9 mouse cellular contexts compared by ENCODE assay signal in the genomic region with DNA sequence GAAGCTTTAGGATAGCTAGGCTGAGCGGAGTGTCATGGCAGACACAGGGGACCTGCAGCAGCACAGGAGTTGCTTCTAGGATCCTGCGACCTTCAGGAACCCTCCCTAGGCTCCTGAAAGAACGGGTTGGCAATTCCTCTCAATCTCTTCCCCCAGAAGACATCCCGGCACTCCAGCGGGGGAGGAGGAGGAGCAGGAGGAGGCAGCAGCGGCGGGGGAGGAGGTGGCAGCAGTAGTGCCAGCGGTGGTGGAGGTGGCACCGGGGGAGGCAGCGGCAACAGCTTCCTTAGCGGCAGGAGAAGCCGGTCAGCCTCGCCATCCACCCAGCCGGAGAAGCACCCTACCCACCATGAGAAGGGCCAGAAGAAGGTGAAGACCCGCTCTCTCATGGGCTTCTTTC. TPM values are rescaled to one million over a fixed set of nuclear protein-coding genes. Genes with fewer than 3 reads are reported as not detected.
DNase-seq lines count a peak whose midpoint lies in the region; ATAC-seq and TF ChIP-seq lines count a peak whose summit lies in the region.
"Had no signal": no experiment of that assay in that cellular context is flagged by ENCODE, and none has a peak within 500 bp of the region (broad histone marks: within the 10 kb centered on the region; RNA-seq: fewer than 3 reads in every experiment).

No protein-coding gene starts in this region.

- H3K27ac ChIP-seq in kidney, embryonic 15.5 days, result peak overlapping the region; percentile 66
- no peak overlapping the region for H3K27ac ChIP-seq in kidney, adult 2 months (ENCODE audit: insufficient read depth, low read depth, low read length)
- H3K27ac ChIP-seq in intestine, embryonic 16.5 days (ENCODE audit: low read length), result peak overlapping the region; percentile 28; the same call in 1 of the 2 replicates

- H3K4me3 ChIP-seq in kidney, embryonic 15.5 days (replicated peaks), result no peak overlapping the region
- H3K4me3 ChIP-seq in kidney, adult 2 months (ENCODE audit: insufficient read depth, low read depth, low read length), result no peak overlapping the region
- H3K4me3 ChIP-seq in intestine, embryonic 16.5 days (ENCODE audit: low read length), result no peak overlapping the region

- no peaks in the 10 kb centered on the region for H3K9me3 ChIP-seq in kidney, embryonic 15.5 days (replicated peaks)
- H3K9me3 ChIP-seq in intestine, embryonic 16.5 days (ENCODE audit: control insufficient read depth, low read length), result no peaks in the 10 kb centered on the region

- TF ChIP-seq CTCF in kidney, adult 2 months (conservative IDR thresholded peaks at IDR 0.05; ENCODE audit: insufficient read depth, insufficient read length, low read depth, low read length), result no peak

- no peak for ATAC-seq in kidney, embryonic 15.5 days (replicated peaks; ENCODE audit: low FRiP score)
- ATAC-seq in intestine, embryonic 16.5 days, result no peak

- H3K9ac ChIP-seq in kidney, embryonic 15.5 days, result no peak overlapping the region
- peak overlapping the region; percentile 24; the same call in 1 of the 2 replicates for H3K9ac ChIP-seq in intestine, embryonic 16.5 days (ENCODE audit: low read depth, low read length)

- peak; percentile 57 for DNase-seq in adrenal gland, postnatal 14 days
- DNase-seq in adrenal gland, postnatal 10 days, result no peak
- no peak for DNase-seq in kidney, adult 2 months
- DNase-seq in Muller cell, postnatal 12 days (ENCODE audit: inconsistent ontology term), result peak; percentile 11
- DNase-seq in embryo, embryonic 11 days, result no peak
- DNase-seq in urinary bladder, postnatal 4 days (ENCODE audit: low spot score in 2 of 2), result no peak
- DNase-seq: cerebellum, adult 9-11 months had no signal

- peaks cover 52% of the 10 kb centered on the region for H3K4me1 ChIP-seq in kidney, embryonic 15.5 days
- peaks cover 6% of the 10 kb centered on the region; the same call in 1 of the 2 replicates for H3K4me1 ChIP-seq in kidney, adult 2 months (ENCODE audit: control insufficient read depth, insufficient read depth, low read length)
- peaks cover 27% of the 10 kb centered on the region for H3K4me1 ChIP-seq in intestine, embryonic 16.5 days (ENCODE audit: control insufficient read depth, insufficient read depth, low read length)

- TF ChIP-seq POLR2A in kidney, adult 2 months (IDR thresholded peaks at IDR 0.05; ENCODE audit: low read depth, low read length), result no peak

- H3K27me3 ChIP-seq in kidney, embryonic 15.5 days, result no peaks in the 10 kb centered on the region
- no peaks in the 10 kb centered on the region for H3K27me3 ChIP-seq in kidney, adult 2 months (replicated peaks; ENCODE audit: control insufficient read depth, insufficient read depth, low read length)
- no peaks in the 10 kb centered on the region for H3K27me3 ChIP-seq in intestine, embryonic 16.5 days (replicated peaks; ENCODE audit: control insufficient read depth, insufficient read depth, low read length)

- peaks cover 91% of the 10 kb centered on the region for H3K36me3 ChIP-seq in kidney, embryonic 15.5 days
- H3K36me3 ChIP-seq in kidney, adult 2 months (ENCODE audit: control insufficient read depth, insufficient read depth, low read length), result peaks cover under 1% of the 10 kb centered on the region
- peaks cover 32% of the 10 kb centered on the region for H3K36me3 ChIP-seq in intestine, embryonic 16.5 days (ENCODE audit: control insufficient read depth, insufficient read depth, low read length)

- peak overlapping the region; percentile 19; the same call in 1 of the 2 replicates for H3K4me2 ChIP-seq in kidney, embryonic 15.5 days
- H3K4me2 ChIP-seq in intestine, embryonic 16.5 days (ENCODE audit: low read depth, low read length), result no peak overlapping the region

- 48% methylated on average over 15 of the region's 15 CpGs for WGBS in kidney, embryonic 15.5 days
- WGBS in kidney, adult 2 months, result 62% methylated on average over 15 of the region's 15 CpGs
- 62% methylated on average over 15 of the region's 15 CpGs for WGBS in intestine, embryonic 16.5 days

RNA-seq across cellular contexts. Expression of a gene that starts 6.1 kb away (rescaled TPM):
- 37.0 and 45.2 TPM in 2 replicates for total RNA-seq in adrenal gland, postnatal 14 days (2021)
- total RNA-seq in adrenal gland, postnatal 10 days (2021), result 10 to 100 TPM; 36.1 to 48.2 TPM
- 2.8 and 3.9 TPM in 2 replicates for polyA plus RNA-seq in kidney, embryonic 15.5 days (2015; fragmentation: Nextera tagmentation; extraction: Ambion mirVana)
- 36.6 and 40.4 TPM in 2 replicates for polyA plus RNA-seq in kidney, adult 2 months (2012; rRNA removed)
- polyA plus RNA-seq in intestine, embryonic 16.5 days (2015; fragmentation: Nextera tagmentation; extraction: Ambion mirVana), result 2.2 and 2.6 TPM in 2 replicates

RNA-seq across cellular contexts. Expression of a gene that starts 16.4 kb away (rescaled TPM):
- total RNA-seq in adrenal gland, postnatal 14 days (2021), result 277 and 297 TPM in 2 replicates
- total RNA-seq in adrenal gland, postnatal 10 days (2021), result 100 to 1,000 TPM; 260 to 277 TPM
- 41.2 and 42.7 TPM in 2 replicates for polyA plus RNA-seq in kidney, embryonic 15.5 days (2015; fragmentation: Nextera tagmentation; extraction: Ambion mirVana)
- 139 and 149 TPM in 2 replicates for polyA plus RNA-seq in kidney, adult 2 months (2012; rRNA removed)
- polyA plus RNA-seq in intestine, embryonic 16.5 days (2015; fragmentation: Nextera tagmentation; extraction: Ambion mirVana), result 120 and 135 TPM in 2 replicates

RNA-seq across cellular contexts. Expression of a gene that starts 31.0 kb away (rescaled TPM):
- 28.1 and 32.6 TPM in 2 replicates for total RNA-seq in adrenal gland, postnatal 14 days (2021)
- total RNA-seq in adrenal gland, postnatal 10 days (2021), result 10 to 100 TPM; 29.7 to 41.0 TPM
- polyA plus RNA-seq in kidney, embryonic 15.5 days (2015; fragmentation: Nextera tagmentation; extraction: Ambion mirVana), result 13.2 and 16.6 TPM in 2 replicates
- 53.9 and 56.5 TPM in 2 replicates for polyA plus RNA-seq in kidney, adult 2 months (2012; rRNA removed)
- polyA plus RNA-seq in intestine, embryonic 16.5 days (2015; fragmentation: Nextera tagmentation; extraction: Ambion mirVana), result 11.9 and 12.1 TPM in 2 replicates

RNA-seq across cellular contexts. Expression of a gene that starts 33.9 kb away (rescaled TPM):
- total RNA-seq in adrenal gland, postnatal 14 days (2021), result 216 and 225 TPM in 2 replicates
- 100 to 1,000 TPM; 231 to 234 TPM for total RNA-seq in adrenal gland, postnatal 10 days (2021)
- polyA plus RNA-seq in kidney, embryonic 15.5 days (2015; fragmentation: Nextera tagmentation; extraction: Ambion mirVana), result 475 and 488 TPM in 2 replicates
- polyA plus RNA-seq in kidney, adult 2 months (2012; rRNA removed), result 397 and 399 TPM in 2 replicates
- 419 and 429 TPM in 2 replicates for polyA plus RNA-seq in intestine, embryonic 16.5 days (2015; fragmentation: Nextera tagmentation; extraction: Ambion mirVana)

RNA-seq across cellular contexts. Expression of a gene that starts 39.8 kb away (rescaled TPM):
- total RNA-seq in adrenal gland, postnatal 14 days (2021), result 6.3 and 6.4 TPM in 2 replicates
- 1 to 10 TPM; 3.5 to 5.1 TPM for total RNA-seq in adrenal gland, postnatal 10 days (2021)
- polyA plus RNA-seq in kidney, embryonic 15.5 days (2015; fragmentation: Nextera tagmentation; extraction: Ambion mirVana), result 4.3 and 5.1 TPM in 2 replicates
- 0.86 and 1.2 TPM in 2 replicates for polyA plus RNA-seq in kidney, adult 2 months (2012; rRNA removed)
- polyA plus RNA-seq in intestine, embryonic 16.5 days (2015; fragmentation: Nextera tagmentation; extraction: Ambion mirVana), result 1.1 and 1.3 TPM in 2 replicates

Comparison
In these comparisons a context has a peak if more than half of its experiments do, and no peak if none do; other contexts are left out.
1. DNase-seq: peak in adrenal gland, postnatal 14 days (single experiment) and Muller cell, postnatal 12 days (single experiment); none in adrenal gland, postnatal 10 days (single experiment), kidney, adult 2 months (single experiment), embryo, embryonic 11 days (single experiment) and urinary bladder, postnatal 4 days (0 of 2).